Mouse (Mus musculus): ENCODE results near the gene Olfr305. TPM values are rescaled to one million over a fixed set of nuclear protein-coding genes. Genes with fewer than 3 reads are reported as not detected.

Olfr305 gene
- polyA plus RNA-seq, 1 experiment from 2014 or later = not detected

DNA sequence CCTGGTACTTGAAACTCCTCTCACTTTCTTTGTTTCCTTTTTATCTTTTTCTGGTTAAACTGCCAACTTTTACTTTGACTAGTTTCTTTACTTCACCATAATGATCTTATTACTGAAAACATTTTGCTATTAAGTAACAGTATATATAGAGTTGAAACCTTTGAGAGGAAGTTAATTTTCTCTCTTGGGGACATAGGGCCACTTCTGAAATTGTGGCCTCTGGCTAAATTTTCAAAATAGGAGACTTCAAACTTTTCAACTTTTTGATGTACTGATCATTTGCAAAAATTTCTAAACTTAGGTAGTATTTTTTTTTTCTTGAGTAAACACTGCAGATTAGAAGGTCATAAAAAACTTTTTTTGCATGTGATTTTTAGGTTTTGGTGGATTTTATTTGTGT, 41.2 kb downstream of the Olfr305 start, which contains the start of gene Olfr308:
Gene Olfr308 (minus strand): TSS at position 101 of the 400 bp plus-strand sequence.
- ATAC-seq (ENCODE audit: low FRiP score, low TSS enrichment) = no peak
- no peaks in the 10 kb centered on the region for H3K4me1 ChIP-seq (ENCODE audit: control insufficient read depth, insufficient read depth, low read length)
- H3K9me3 ChIP-seq (ENCODE audit: control insufficient read depth, low read length) = no peaks in the 10 kb centered on the region
- no peak within 1 kb of the TSS for H3K4me2 ChIP-seq (replicated peaks; ENCODE audit: low read depth, low read length)
- no peaks in the 10 kb centered on the region for H3K27me3 ChIP-seq (ENCODE audit: control insufficient read depth, insufficient read depth, low read length)
- no peak within 1 kb of the TSS for H3K9ac ChIP-seq (ENCODE audit: low read depth, low read length)
- H3K27ac ChIP-seq (ENCODE audit: low read depth, low read length) = no peak within 1 kb of the TSS
- no peak within 1 kb of the TSS for H3K4me3 ChIP-seq (ENCODE audit: low read length)
- no peaks in the 10 kb centered on the region for H3K36me3 ChIP-seq (ENCODE audit: control insufficient read depth, insufficient read depth, low read length)

DNA sequence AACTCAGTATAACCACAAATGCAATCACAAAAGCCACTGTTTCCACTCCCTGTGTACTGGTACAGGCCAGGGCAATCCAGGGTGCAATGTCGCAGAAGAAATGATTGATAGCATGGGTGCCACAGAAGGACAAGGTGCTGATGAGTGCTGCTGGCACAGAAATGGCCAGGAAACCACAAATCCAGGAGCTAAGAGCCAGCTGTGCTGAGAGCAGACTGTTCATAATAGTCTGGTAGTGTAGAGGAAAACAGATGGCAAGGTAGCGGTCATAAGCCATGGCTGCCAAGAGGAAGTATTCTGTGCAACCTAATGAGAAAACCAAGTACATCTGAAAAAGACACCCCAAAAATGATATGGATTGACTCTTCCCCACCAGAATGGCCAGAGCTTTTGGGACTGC, 45.4 kb downstream of the Olfr305 start:
- no peaks in the 10 kb centered on the region for H3K27me3 ChIP-seq (ENCODE audit: control insufficient read depth, insufficient read depth, low read length)
- H3K4me2 ChIP-seq (replicated peaks; ENCODE audit: low read depth, low read length) = no peak overlapping the region
- no peak for ATAC-seq (ENCODE audit: low FRiP score, low TSS enrichment)
- no peak overlapping the region for H3K4me3 ChIP-seq (ENCODE audit: low read length)
- H3K9me3 ChIP-seq (ENCODE audit: control insufficient read depth, low read length) = no peaks in the 10 kb centered on the region
- no peak overlapping the region for H3K27ac ChIP-seq (ENCODE audit: low read depth, low read length)
- WGBS = 95% methylated on average over 2 of the region's 2 CpGs
- no peak overlapping the region for H3K9ac ChIP-seq (ENCODE audit: low read depth, low read length)
- no peaks in the 10 kb centered on the region for H3K4me1 ChIP-seq (ENCODE audit: control insufficient read depth, insufficient read depth, low read length)
- no peaks in the 10 kb centered on the region for H3K36me3 ChIP-seq (ENCODE audit: control insufficient read depth, insufficient read depth, low read length)

DNA sequence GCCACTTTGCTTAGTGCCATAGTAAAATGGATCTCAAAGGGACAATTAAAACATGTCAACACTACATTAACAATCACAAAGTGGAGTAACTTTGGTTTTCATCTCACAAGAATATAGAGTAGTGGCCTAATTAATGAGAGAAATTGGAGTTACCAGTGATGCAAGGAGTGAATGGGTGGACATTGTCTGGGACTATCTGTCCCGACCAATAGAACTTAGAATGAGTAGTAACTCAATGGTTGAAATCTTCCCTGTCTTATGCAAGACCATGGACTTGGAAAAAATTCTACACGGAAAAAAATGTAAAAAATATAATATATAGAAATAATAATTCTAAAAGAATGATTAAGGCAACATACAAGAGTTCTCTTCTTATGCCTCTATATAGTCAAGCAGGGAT, 53.1 kb downstream of the Olfr305 start, which contains the start of gene Olfr309:
Gene Olfr309 (minus strand): TSS at position 101 of the 400 bp plus-strand sequence.
- no peaks in the 10 kb centered on the region for H3K9me3 ChIP-seq (ENCODE audit: control insufficient read depth, low read length)
- ATAC-seq (ENCODE audit: low FRiP score, low TSS enrichment) = no peak
- no peaks in the 10 kb centered on the region for H3K4me1 ChIP-seq (ENCODE audit: control insufficient read depth, insufficient read depth, low read length)
- no peaks in the 10 kb centered on the region for H3K36me3 ChIP-seq (ENCODE audit: control insufficient read depth, insufficient read depth, low read length)
- H3K27ac ChIP-seq (ENCODE audit: low read depth, low read length) = no peak within 1 kb of the TSS
- H3K4me3 ChIP-seq (ENCODE audit: low read length) = no peak within 1 kb of the TSS
- H3K4me2 ChIP-seq (replicated peaks; ENCODE audit: low read depth, low read length) = no peak within 1 kb of the TSS
- no peak within 1 kb of the TSS for H3K9ac ChIP-seq (ENCODE audit: low read depth, low read length)
- WGBS = 77% methylated on average over 2 of the region's 2 CpGs
- H3K27me3 ChIP-seq (ENCODE audit: control insufficient read depth, insufficient read depth, low read length) = no peaks in the 10 kb centered on the region

Other genes starting within 250 kb of the Olfr305 start
- gene Vmn2r75, start 195.2 kb downstream of the Olfr305 start, polyA plus RNA-seq (2014; fragmentation: Nextera tagmentation; extraction: Ambion mirVana) = not detected in 2 replicates
- gene Vmn2r76, start 120.6 kb downstream of the Olfr305 start, polyA plus RNA-seq (2014; fragmentation: Nextera tagmentation; extraction: Ambion mirVana) = not detected in 2 replicates
- gene Olfr310, start 89.8 kb downstream of the Olfr305 start, polyA plus RNA-seq (2014; fragmentation: Nextera tagmentation; extraction: Ambion mirVana) = not detected in 2 replicates
- not detected in 2 replicates for gene Olfr309, start 53.2 kb downstream of the Olfr305 start, polyA plus RNA-seq (2014; fragmentation: Nextera tagmentation; extraction: Ambion mirVana)
- not detected in 2 replicates for gene Olfr308, start 41.3 kb downstream of the Olfr305 start, polyA plus RNA-seq (2014; fragmentation: Nextera tagmentation; extraction: Ambion mirVana)
- gene Olfr307, start 29.3 kb downstream of the Olfr305 start, polyA plus RNA-seq (2014; fragmentation: Nextera tagmentation; extraction: Ambion mirVana) = not detected in 2 replicates
- gene Olfr304, start 19.7 kb upstream of the Olfr305 start, polyA plus RNA-seq (2014; fragmentation: Nextera tagmentation; extraction: Ambion mirVana) = not detected in 2 replicates
- not detected in 2 replicates for gene Olfr303, start 30.9 kb upstream of the Olfr305 start, polyA plus RNA-seq (2014; fragmentation: Nextera tagmentation; extraction: Ambion mirVana)
- not detected in 2 replicates for gene Olfr301, start 36.9 kb upstream of the Olfr305 start, polyA plus RNA-seq (2014; fragmentation: Nextera tagmentation; extraction: Ambion mirVana)
- not detected in 2 replicates for gene Olfr299, start 93.0 kb upstream of the Olfr305 start, polyA plus RNA-seq (2014; fragmentation: Nextera tagmentation; extraction: Ambion mirVana)
- gene Olfr298, start 125.6 kb upstream of the Olfr305 start, polyA plus RNA-seq (2014; fragmentation: Nextera tagmentation; extraction: Ambion mirVana) = not detected in 2 replicates
- not detected in 2 replicates for gene Olfr297, start 153.0 kb upstream of the Olfr305 start, polyA plus RNA-seq (2014; fragmentation: Nextera tagmentation; extraction: Ambion mirVana)
- not detected in 2 replicates for gene Olfr295, start 216.9 kb upstream of the Olfr305 start, polyA plus RNA-seq (2014; fragmentation: Nextera tagmentation; extraction: Ambion mirVana)
- gene Olfr294, start 249.7 kb upstream of the Olfr305 start, polyA plus RNA-seq (2014; fragmentation: Nextera tagmentation; extraction: Ambion mirVana) = not detected in 2 replicates

Measured in kidney, embryonic 14.5 days (tissue).